Mouse (Mus musculus) spleen, postnatal 0 days (tissue): Measurements from ENCODE around the gene Gm17026. TPM values are rescaled to one million over a fixed set of nuclear protein-coding genes. Genes with fewer than 3 reads are reported as not detected.

Experiments used
- polyA plus RNA-seq: library from polyadenylated mRNA; unstranded; fragments of >200 nt; fragmentation: Nextera tagmentation; extraction: Ambion mirVana; gene quantifications from 2 replicates; pipeline ENCODE4 v1.2.1, GENCODE M21; 2015

The Gm17026 gene
- polyA plus RNA-seq: not detected in 2 replicates

GRCm38 (mm10) chr14:42259948-42260347, at the start of gene Gm17026:
Gm17026 (minus strand) TSS chr14:42260048.

GRCm38 (mm10) chr14:42297258-42297657, 37.4 kb upstream of the Gm17026 start, which contains the start of gene Gm9611:
Gm9611 (minus strand) TSS chr14:42297358.

Other genes with a start within 250 kb of the Gm17026 start
- not detected in 2 replicates for gene Gm7951, start 142.7 kb downstream of the Gm17026 start, polyA plus RNA-seq
- not detected in 2 replicates for gene Gm17027, start 97.4 kb downstream of the Gm17026 start, polyA plus RNA-seq
- not detected in 2 replicates for gene Gm3573, start 69.3 kb downstream of the Gm17026 start, polyA plus RNA-seq
- not detected in 2 replicates for gene Gm9611, start 37.3 kb upstream of the Gm17026 start, polyA plus RNA-seq
- not detected in 2 replicates for gene Gm7995, start 50.2 kb upstream of the Gm17026 start, polyA plus RNA-seq
- not detected in 2 replicates for gene Gm8005, start 179.6 kb upstream of the Gm17026 start, polyA plus RNA-seq
- gene Gm8011, start 203.8 kb upstream of the Gm17026 start, polyA plus RNA-seq: not detected in 2 replicates
- gene Gm8020, start 242.3 kb upstream of the Gm17026 start, polyA plus RNA-seq: not detected in 2 replicates